Mouse (Mus musculus) stomach, postnatal 0 days (tissue): ENCODE measurements at regions not wholly inside any gene's neighbourhood (a gene's known extent, or its start where the extent isn't known, plus 50 kb on each side); places are given as distances from the start of the nearest gene placed in this dataset.
A peak's percentile ranks its signal among the peaks of the same experiment; 100 is the strongest.

Source experiments
- ATAC-seq: fragments of 200-750 bp; cut with Nextera tagmentation; 2 replicates; pipeline ENCODE4 v1.8.0; 2017; ENCODE audit not compliant: low FRiP score, low TSS enrichment
- DNase-seq: peaks from one replicate; pipeline ENCODE4 v3.0.0-alpha.2; 2016; ENCODE audit warnings: low spot score
- H3K27ac ChIP-seq: fragments of 300-500 bp; sonication (generic); replicated peaks from 2 replicates; pipeline ENCODE4 v1.5.1; 2014; ENCODE audit warnings: mild to moderate bottlenecking, control low read depth
- H3K27me3 ChIP-seq: fragments of 300-500 bp; sonication (generic); 2 replicates; pipeline ENCODE4 v1.6.1; 2014; ENCODE audit warnings: low read length; ENCODE audit not compliant: control insufficient read depth, insufficient read depth
- H3K36me3 ChIP-seq: fragments of 300-500 bp; sonication (generic); 2 replicates; pipeline ENCODE4 v1.6.1; 2014; ENCODE audit warnings: low read length, mixed read lengths; ENCODE audit not compliant: control insufficient read depth, insufficient read depth
- H3K4me1 ChIP-seq: fragments of 300-500 bp; sonication (generic); replicated peaks from 2 replicates; pipeline ENCODE4 v1.6.1; 2014; ENCODE audit warnings: antibody characterized with exemption; ENCODE audit not compliant: control insufficient read depth, insufficient read depth
- H3K4me2 ChIP-seq: fragments of 300-500 bp; sonication (generic); replicated peaks from 2 replicates; pipeline ENCODE4 v1.6.1; 2014; ENCODE audit warnings: low read depth, mild to moderate bottlenecking, control low read depth, moderate library complexity
- H3K4me3 ChIP-seq: fragments of 300-500 bp; sonication (generic); 2 replicates; pipeline ENCODE4 v1.5.1; 2014; ENCODE audit warnings: low read depth, low read length, control low read depth
- H3K9ac ChIP-seq: fragments of 300-500 bp; sonication (generic); 2 replicates; pipeline ENCODE4 v1.6.1; 2014; ENCODE audit warnings: mild to moderate bottlenecking, low read length, control low read depth, mixed read lengths
- H3K9me3 ChIP-seq: fragments of 300-500 bp; sonication (generic); 2 replicates; pipeline ENCODE4 v1.6.1; 2016; ENCODE audit warnings: low read length; ENCODE audit not compliant: control insufficient read depth
- CTCF ChIP-seq: IDR thresholded peaks from 2 replicates; pipeline ENCODE4 v1.5.1; 2016; ENCODE audit warnings: antibody characterized with exemption, low read depth, mild to moderate bottlenecking, moderate library complexity
- EP300 ChIP-seq: optimal IDR thresholded peaks from 2 replicates; pipeline ENCODE3; 2016; ENCODE audit warnings: antibody characterized with exemption
- WGBS: fragments of 180-500 bp; shearing (Covaris S2); extraction: QIAGEN DNeasy Blood & Tissue Kit; methylation state at CpG from one replicate; pipeline ENCODE4 v1.1.7; 2014; 5-methylcytosine and 5-hydroxymethylcytosine counted together

- no peaks in the 10 kb centered on the region for H3K36me3 ChIP-seq
- H3K27ac ChIP-seq = no peak overlapping the region
- no peaks in the 10 kb centered on the region for H3K9me3 ChIP-seq
- no peaks in the 10 kb centered on the region for H3K4me1 ChIP-seq
- ATAC-seq = peak; percentile 35
- peak; percentile 40 for DNase-seq
- whole genome bisulfite sequencing = 68% methylated on average over 9 of the region's 9 CpGs
- H3K4me3 ChIP-seq = no peak overlapping the region
- no peak overlapping the region for H3K4me2 ChIP-seq
- no peak overlapping the region for H3K9ac ChIP-seq
- TF ChIP-seq CTCF (peak; percentile 89), EP300 (no peak)
- H3K27me3 ChIP-seq = no peaks in the 10 kb centered on the region
Measured at GRCm38 (mm10) chr2:103848923-103849700, 51.7 kb upstream of the Caprin1 start.

- TF ChIP-seq CTCF (no peak), EP300 (no peak)
- ATAC-seq (no peak), DNase-seq (no peak)
- H3K4me1 ChIP-seq = no peaks in the 10 kb centered on the region
- no peak overlapping the region for H3K4me3 ChIP-seq
- H3K27ac ChIP-seq = no peak overlapping the region
- no peaks in the 10 kb centered on the region for H3K27me3 ChIP-seq
- no peak overlapping the region for H3K9ac ChIP-seq
- no peak overlapping the region for H3K4me2 ChIP-seq
- H3K36me3 ChIP-seq = no peaks in the 10 kb centered on the region
- H3K9me3 ChIP-seq = no peaks in the 10 kb centered on the region
- 70% methylated on average over 9 of the region's 9 CpGs for WGBS
Measured at GRCm38 (mm10) chr2:103849766-103850530, 52.5 kb upstream of the Caprin1 start.

GRCm38 (mm10) chr2:103850531-103850816 lies 53.0 kb upstream of the Caprin1 start:
- ATAC-seq = no peak

GRCm38 (mm10) chr2:103851171-103851570 lies 53.7 kb upstream of the Caprin1 start:
- H3K27ac ChIP-seq = no peak overlapping the region
- no peak for DNase-seq
- no peaks in the 10 kb centered on the region for H3K36me3 ChIP-seq
- no peak overlapping the region for H3K4me2 ChIP-seq
- H3K4me1 ChIP-seq = no peaks in the 10 kb centered on the region
- no peaks in the 10 kb centered on the region for H3K27me3 ChIP-seq
- no peak overlapping the region for H3K4me3 ChIP-seq
- no peaks in the 10 kb centered on the region for H3K9me3 ChIP-seq
- WGBS = 67% methylated on average over 3 of the region's 3 CpGs
- TF ChIP-seq EP300 = no peak
- TF ChIP-seq CTCF = no peak
- H3K9ac ChIP-seq = no peak overlapping the region
- ATAC-seq = no peak

More at GRCm38 (mm10) chr2:103850531-103850816, 53.0 kb upstream of the Caprin1 start:
- no peak overlapping the region for H3K9ac ChIP-seq
- no peak for TF ChIP-seq EP300
- no peak for TF ChIP-seq CTCF
- H3K27me3 ChIP-seq = no peaks in the 10 kb centered on the region
- H3K27ac ChIP-seq = no peak overlapping the region
- 73% methylated on average over 5 of the region's 5 CpGs for WGBS
- no peak overlapping the region for H3K4me2 ChIP-seq
- no peak for DNase-seq
- H3K4me1 ChIP-seq = no peaks in the 10 kb centered on the region
- H3K36me3 ChIP-seq = no peaks in the 10 kb centered on the region
- no peak overlapping the region for H3K4me3 ChIP-seq
- H3K9me3 ChIP-seq = no peaks in the 10 kb centered on the region

GRCm38 (mm10) chr2:103861226-103861625 lies 63.8 kb upstream of the Caprin1 start:
- Histone ChIP-seq H3K4me2 (no peak overlapping the region), H3K9me3 (no peaks in the 10 kb centered on the region), H3K27ac (no peak overlapping the region), H3K27me3 (no peaks in the 10 kb centered on the region), H3K9ac (no peak overlapping the region), H3K4me1 (no peaks in the 10 kb centered on the region), H3K36me3 (no peaks in the 10 kb centered on the region), H3K4me3 (no peak overlapping the region)
- TF ChIP-seq EP300 = no peak
- no peak for TF ChIP-seq CTCF
- 79% methylated on average over 8 of the region's 8 CpGs for WGBS
- DNase-seq (no peak), ATAC-seq (no peak)

GRCm38 (mm10) chr2:103864254-103864653 lies 66.8 kb upstream of the Caprin1 start:
- DNase-seq (no peak), ATAC-seq (no peak)
- no peak overlapping the region for H3K9ac ChIP-seq
- no peak overlapping the region for H3K4me2 ChIP-seq
- H3K27me3 ChIP-seq = no peaks in the 10 kb centered on the region
- H3K4me1 ChIP-seq = no peaks in the 10 kb centered on the region
- H3K27ac ChIP-seq = no peak overlapping the region
- TF ChIP-seq EP300 = no peak
- H3K9me3 ChIP-seq = no peaks in the 10 kb centered on the region
- WGBS = 70% methylated on average over 2 of the region's 2 CpGs
- H3K36me3 ChIP-seq = no peaks in the 10 kb centered on the region
- H3K4me3 ChIP-seq = no peak overlapping the region
